Mouse (Mus musculus) heart, embryonic 16.5 days (tissue): Measurements from ENCODE around the gene Sema4c. TPM values are rescaled to one million over a fixed set of nuclear protein-coding genes. Genes with fewer than 3 reads are reported as not detected.

Experiments
- ATAC-seq: fragments of 200-750 bp; cut with Nextera tagmentation; replicated peaks from 2 replicates; pipeline ENCODE4 v1.8.0; 2017; ENCODE audit warnings: moderate number of reproducible peaks; ENCODE audit not compliant: insufficient read depth, low FRiP score; ENCODE audit errors: extremely low read depth
- H3K27ac ChIP-seq: fragments of 300-500 bp; sonication (generic); 2 replicates; pipeline ENCODE4 v1.5.1; 2014; ENCODE audit warnings: mild to moderate bottlenecking, low read length, control low read depth, moderate library complexity
- H3K27me3 ChIP-seq: fragments of 300-500 bp; sonication (generic); 2 replicates; pipeline ENCODE4 v1.6.1; 2014; ENCODE audit warnings: low read length, mixed read lengths; ENCODE audit not compliant: control insufficient read depth, insufficient read depth
- H3K36me3 ChIP-seq: fragments of 300-500 bp; sonication (generic); 2 replicates; pipeline ENCODE4 v1.6.1; 2014; ENCODE audit not compliant: control insufficient read depth, insufficient read depth
- H3K4me1 ChIP-seq: fragments of 300-500 bp; sonication (generic); 2 replicates; pipeline ENCODE4 v1.6.1; 2014; ENCODE audit warnings: low read length, mixed read lengths; ENCODE audit not compliant: control insufficient read depth, insufficient read depth
- H3K4me2 ChIP-seq: fragments of 300-500 bp; sonication (generic); 2 replicates; pipeline ENCODE4 v1.6.1; 2014; ENCODE audit warnings: low read depth, mild to moderate bottlenecking, control low read depth, low read length
- H3K4me3 ChIP-seq: fragments of 300-500 bp; sonication (generic); 2 replicates; pipeline ENCODE4 v1.5.1; 2014; ENCODE audit warnings: mild to moderate bottlenecking, control low read depth, low read length
- H3K9ac ChIP-seq: fragments of 300-500 bp; sonication (generic); 2 replicates; pipeline ENCODE4 v1.6.1; 2014; ENCODE audit warnings: low read length, control low read depth
- H3K9me3 ChIP-seq: fragments of 300-500 bp; sonication (generic); replicated peaks from 2 replicates; pipeline ENCODE4 v1.6.1; 2016; ENCODE audit warnings: low read length; ENCODE audit not compliant: control insufficient read depth
- WGBS: fragments of 180-500 bp; shearing (Covaris S2); extraction: QIAGEN DNeasy Blood & Tissue Kit; methylation state at CpG from one replicate; pipeline ENCODE4 v1.1.7; 2014; 5-methylcytosine and 5-hydroxymethylcytosine counted together
- polyA plus RNA-seq: library from polyadenylated mRNA; unstranded; fragments of >200 nt; fragmentation: Nextera tagmentation; extraction: Ambion mirVana; gene quantifications from 2 replicates; pipeline ENCODE4 v1.2.1, GENCODE M21; 2015

The Sema4c gene
- polyA plus RNA-seq, 1 experiment from 2014 or later = 7.8 TPM

- Histone ChIP-seq H3K4me3 (no peak overlapping the region), H3K9ac (no peak overlapping the region), H3K27ac (peak overlapping the region; percentile 90), H3K4me1 (peaks cover 36% of the 10 kb centered on the region), H3K9me3 (no peaks in the 10 kb centered on the region), H3K27me3 (no peaks in the 10 kb centered on the region), H3K36me3 (no peaks in the 10 kb centered on the region), H3K4me2 (peak overlapping the region; percentile 60)
- 67% methylated on average over 5 of the region's 5 CpGs for WGBS
- no peak for ATAC-seq
These were observed 23.1 kb upstream of the Sema4c start for GRCm38 (mm10) chr1:36581260-36581659.

DNA sequence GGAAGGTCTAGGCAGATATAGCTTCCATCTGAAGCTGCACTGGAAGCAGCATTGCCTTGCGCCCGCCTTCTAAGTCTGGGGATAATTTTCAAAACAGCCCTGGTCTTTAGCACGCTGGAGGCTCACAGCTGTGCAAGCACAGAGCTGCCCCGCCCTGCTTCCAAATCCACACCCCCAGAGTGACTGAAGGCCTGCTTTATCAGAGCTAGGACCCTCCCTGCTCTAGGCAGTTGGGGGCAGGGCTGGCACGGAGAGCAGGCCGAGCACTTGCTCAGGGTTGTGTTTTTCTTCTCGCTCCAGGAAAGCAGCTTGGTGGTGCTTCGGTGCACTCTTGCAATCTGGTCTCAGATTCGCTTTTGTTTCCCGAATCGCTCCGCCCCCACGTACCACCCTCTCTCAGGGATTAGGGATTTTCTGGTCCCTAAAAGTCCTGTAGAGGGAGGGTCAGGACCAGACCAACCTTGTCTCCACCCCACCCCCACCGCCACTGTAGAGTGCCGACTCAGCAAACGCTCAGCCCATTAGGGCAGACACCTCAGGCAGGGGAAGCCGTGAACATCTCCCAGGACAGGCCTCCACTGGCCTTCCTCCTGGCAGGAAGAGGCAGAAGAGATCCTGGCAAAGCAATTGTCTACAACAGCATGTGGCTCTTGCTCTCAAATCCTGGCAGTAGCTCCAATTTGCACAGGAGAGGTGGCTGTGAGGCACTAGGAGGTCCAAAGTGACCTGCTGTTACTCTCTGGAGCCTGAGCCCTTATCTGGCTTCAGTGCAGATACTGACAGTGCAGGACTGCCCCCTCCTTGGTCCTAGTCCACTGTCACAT lies 22.4 kb upstream of the Sema4c start:
- H3K4me1 ChIP-seq = peaks cover 36% of the 10 kb centered on the region
- H3K4me2 ChIP-seq = peak overlapping the region; percentile 60
- H3K4me3 ChIP-seq = peak overlapping the region; percentile 31
- peak overlapping the region; percentile 90 for H3K27ac ChIP-seq
- WGBS = 9% methylated on average over 17 of the region's 17 CpGs
- H3K27me3 ChIP-seq = no peaks in the 10 kb centered on the region
- H3K9ac ChIP-seq = peak overlapping the region; percentile 65
- H3K9me3 ChIP-seq = no peaks in the 10 kb centered on the region
- H3K36me3 ChIP-seq = no peaks in the 10 kb centered on the region
- peak; percentile 89 for ATAC-seq

GRCm38 (mm10) chr1:36579974-36580383 lies 21.8 kb upstream of the Sema4c start:
- peak overlapping the region; percentile 65 for H3K9ac ChIP-seq
- peak overlapping the region; percentile 60 for H3K4me2 ChIP-seq
- H3K27me3 ChIP-seq = no peaks in the 10 kb centered on the region
- no peaks in the 10 kb centered on the region for H3K36me3 ChIP-seq
- 28% methylated on average over 6 of the region's 6 CpGs for WGBS
- peak overlapping the region; percentile 90 for H3K27ac ChIP-seq
- peak overlapping the region; percentile 31 for H3K4me3 ChIP-seq
- H3K4me1 ChIP-seq = peaks cover 36% of the 10 kb centered on the region
- ATAC-seq = peak; percentile 38
- no peaks in the 10 kb centered on the region for H3K9me3 ChIP-seq

DNA sequence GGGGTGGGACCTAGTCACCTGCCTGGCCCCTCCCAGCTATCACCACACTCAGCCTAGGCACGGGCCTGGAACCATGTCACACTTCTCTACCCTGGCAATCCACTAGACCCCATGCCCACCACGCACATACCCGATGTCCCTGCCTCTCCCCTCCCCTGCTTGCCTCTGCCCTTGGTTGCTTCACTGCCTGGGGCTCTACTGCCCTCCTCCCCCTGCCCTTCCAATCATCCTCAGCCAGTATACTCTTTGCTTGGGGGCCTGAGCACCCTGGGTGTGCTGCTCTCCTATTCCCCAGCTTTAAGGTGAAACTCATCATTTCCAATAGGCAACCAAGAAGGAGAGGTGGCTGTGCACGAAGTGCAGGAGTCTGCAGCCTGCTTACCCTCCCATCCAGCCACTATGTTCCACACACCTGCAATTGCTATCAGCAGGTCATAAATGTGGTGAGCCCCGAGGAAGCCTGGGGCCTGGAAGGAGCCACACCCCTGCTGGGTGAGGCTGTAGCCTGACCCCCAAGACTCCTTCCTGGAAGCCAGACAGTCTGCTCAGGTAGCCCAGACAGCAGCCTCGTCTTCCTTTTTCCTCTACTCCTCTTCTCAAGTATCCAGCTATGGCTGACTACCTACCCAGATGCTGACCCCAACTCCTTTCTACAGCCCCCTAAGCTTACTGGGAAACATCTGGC lies 19.0 kb upstream of the Sema4c start:
- no peaks in the 10 kb centered on the region for H3K9me3 ChIP-seq
- no peak overlapping the region for H3K4me2 ChIP-seq
- no peak overlapping the region for H3K27ac ChIP-seq
- H3K4me3 ChIP-seq = no peak overlapping the region
- no peaks in the 10 kb centered on the region for H3K27me3 ChIP-seq
- 67% methylated on average over 6 of the region's 6 CpGs for WGBS
- ATAC-seq = no peak
- no peaks in the 10 kb centered on the region for H3K36me3 ChIP-seq
- H3K9ac ChIP-seq = no peak overlapping the region
- peaks cover 32% of the 10 kb centered on the region for H3K4me1 ChIP-seq

GRCm38 (mm10) chr1:36575347-36575746 lies 17.2 kb upstream of the Sema4c start:
- no peak overlapping the region for H3K4me3 ChIP-seq
- H3K4me2 ChIP-seq = no peak overlapping the region
- ATAC-seq = no peak
- H3K27me3 ChIP-seq = no peaks in the 10 kb centered on the region
- WGBS = 63% methylated on average over 6 of the region's 6 CpGs
- H3K4me1 ChIP-seq = peaks cover 32% of the 10 kb centered on the region
- no peaks in the 10 kb centered on the region for H3K9me3 ChIP-seq
- H3K27ac ChIP-seq = no peak overlapping the region
- no peaks in the 10 kb centered on the region for H3K36me3 ChIP-seq
- H3K9ac ChIP-seq = no peak overlapping the region

DNA sequence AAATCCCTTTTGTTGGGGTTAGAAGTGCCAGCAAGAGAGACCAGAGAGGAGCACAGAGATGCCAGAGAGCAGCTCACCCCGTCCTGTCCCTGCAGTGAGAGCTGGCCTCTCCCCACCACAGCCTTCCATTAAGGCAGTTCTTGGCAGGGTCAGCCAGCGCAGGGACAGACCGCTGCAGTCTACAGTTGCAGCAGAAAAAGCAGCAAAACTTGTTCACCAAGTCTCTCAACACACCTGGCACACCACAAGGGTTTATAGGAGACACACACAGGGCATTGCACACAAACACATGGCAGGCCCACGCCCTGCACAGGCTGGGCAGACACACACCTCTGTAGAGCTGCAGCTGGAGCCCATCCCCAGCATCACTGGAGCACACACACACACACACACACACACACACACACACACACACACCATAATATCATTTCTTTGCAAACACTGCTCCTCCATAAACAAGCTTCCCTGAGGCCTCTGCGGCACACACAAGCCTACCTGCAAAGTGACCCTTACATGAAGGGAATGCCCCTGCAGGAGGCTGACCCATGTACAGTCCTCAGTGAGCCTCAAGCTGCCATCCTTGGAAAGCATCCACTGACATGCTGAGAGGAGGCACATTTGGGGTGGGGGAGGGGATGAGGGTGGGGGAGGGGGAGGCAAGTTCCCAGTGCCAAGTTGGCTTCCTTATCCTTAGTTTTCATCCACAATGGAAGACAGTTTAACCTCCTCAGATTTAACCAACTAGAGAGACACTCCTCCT lies 16.2 kb upstream of the Sema4c start:
- Histone ChIP-seq H3K9me3 (no peaks in the 10 kb centered on the region), H3K27ac (no peak overlapping the region), H3K36me3 (no peaks in the 10 kb centered on the region), H3K27me3 (no peaks in the 10 kb centered on the region), H3K9ac (no peak overlapping the region), H3K4me3 (no peak overlapping the region), H3K4me2 (no peak overlapping the region), H3K4me1 (peaks cover 27% of the 10 kb centered on the region)
- WGBS = 81% methylated on average over 5 of the region's 5 CpGs
- ATAC-seq = no peak

DNA sequence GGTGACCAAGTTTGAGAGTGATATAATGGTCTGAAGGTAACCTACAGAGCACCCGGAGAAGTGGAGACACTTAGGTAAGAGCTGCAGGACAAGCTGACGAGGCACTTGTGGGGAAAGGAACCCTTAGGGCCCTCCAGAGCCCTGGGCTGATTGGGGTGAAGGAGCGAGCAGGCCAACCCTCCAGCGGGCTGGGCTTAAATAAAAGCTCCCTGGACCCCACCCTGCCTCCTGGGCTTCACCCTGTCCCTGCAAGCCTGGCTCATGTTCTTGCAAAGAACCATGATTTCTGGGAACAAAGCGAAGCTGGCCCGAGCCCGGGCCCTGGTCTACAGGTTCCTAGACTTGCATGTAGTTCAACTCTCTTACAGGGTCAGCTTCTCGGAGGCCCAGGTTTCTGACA lies 15.4 kb upstream of the Sema4c start:
- WGBS = 79% methylated on average over 8 of the region's 8 CpGs
- Histone ChIP-seq H3K27ac (no peak overlapping the region), H3K4me3 (no peak overlapping the region), H3K9me3 (no peaks in the 10 kb centered on the region), H3K9ac (no peak overlapping the region), H3K4me1 (peaks cover 27% of the 10 kb centered on the region), H3K27me3 (no peaks in the 10 kb centered on the region), H3K4me2 (no peak overlapping the region), H3K36me3 (no peaks in the 10 kb centered on the region)
- ATAC-seq = no peak

DNA sequence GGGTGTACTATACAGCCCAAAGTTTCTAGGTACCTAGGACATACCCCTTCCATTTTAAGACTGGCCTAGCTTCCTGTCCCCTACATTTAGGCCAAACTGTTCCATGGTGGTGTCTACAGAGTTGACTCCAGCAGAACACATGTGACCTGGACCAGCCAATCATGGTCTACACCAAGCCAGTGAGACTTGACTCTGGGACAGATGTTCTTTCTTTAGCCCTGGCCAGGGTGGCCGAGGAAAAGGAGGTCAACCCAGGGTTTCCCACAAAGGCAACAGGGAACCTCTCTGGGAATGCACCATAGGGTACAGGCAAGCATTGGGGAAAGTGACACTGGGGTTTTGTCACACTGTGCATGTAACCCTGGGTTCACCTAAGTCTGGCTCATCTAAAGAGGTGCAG lies 14.6 kb upstream of the Sema4c start:
- no peaks in the 10 kb centered on the region for H3K36me3 ChIP-seq
- peaks cover 31% of the 10 kb centered on the region for H3K4me1 ChIP-seq
- no peak overlapping the region for H3K9ac ChIP-seq
- H3K4me3 ChIP-seq = no peak overlapping the region
- ATAC-seq = no peak
- H3K27ac ChIP-seq = no peak overlapping the region
- no peaks in the 10 kb centered on the region for H3K27me3 ChIP-seq
- H3K4me2 ChIP-seq = no peak overlapping the region
- no peaks in the 10 kb centered on the region for H3K9me3 ChIP-seq
- WGBS = 54% methylated on average over 1 of the region's 1 CpGs
